Mouse (Mus musculus) brain, embryonic 14.5 days (tissue): Measurements from ENCODE around the gene Egfl6.

ENCODE experiments used
- CTCF ChIP-seq: fragments of 200-500 bp; IDR thresholded peaks from 2 replicates; pipeline ENCODE4 v1.5.1; 2012; ENCODE audit warnings: inconsistent platforms, mild to moderate bottlenecking, moderate library complexity, borderline replicate concordance; ENCODE audit not compliant: insufficient read depth, insufficient read length; ENCODE audit errors: extremely low read depth
- POLR2A ChIP-seq: fragments of 200-500 bp; IDR thresholded peaks from 2 replicates; pipeline ENCODE4 v1.6.1; 2012; ENCODE audit warnings: mild to moderate bottlenecking, inconsistent platforms, borderline replicate concordance; ENCODE audit not compliant: poor library complexity, insufficient read depth, insufficient read length, severe bottlenecking; ENCODE audit errors: extremely low read depth

DNA sequence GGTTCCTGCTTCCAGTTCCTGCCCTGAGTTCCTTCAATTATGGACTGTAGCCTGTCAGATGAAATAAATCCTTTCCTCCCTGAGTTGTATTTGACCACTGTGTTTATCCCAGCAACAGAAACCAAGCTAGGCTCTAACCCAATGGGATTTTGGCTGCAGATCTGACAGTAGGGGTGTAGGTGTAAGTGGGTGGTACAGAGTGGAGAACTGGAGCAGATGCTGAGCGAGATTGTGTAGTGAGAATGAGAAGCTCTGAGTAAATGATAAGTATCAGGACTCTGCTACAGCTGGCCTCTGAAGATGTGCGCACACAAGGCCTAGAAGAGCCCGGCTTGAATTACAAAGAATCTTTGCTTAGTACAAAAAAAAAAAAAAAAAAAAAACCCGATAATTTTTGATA lies 73.4 kb downstream of the Egfl6 start:
- TF ChIP-seq POLR2A (no peak), CTCF (no peak)
